In the genomic region with DNA sequence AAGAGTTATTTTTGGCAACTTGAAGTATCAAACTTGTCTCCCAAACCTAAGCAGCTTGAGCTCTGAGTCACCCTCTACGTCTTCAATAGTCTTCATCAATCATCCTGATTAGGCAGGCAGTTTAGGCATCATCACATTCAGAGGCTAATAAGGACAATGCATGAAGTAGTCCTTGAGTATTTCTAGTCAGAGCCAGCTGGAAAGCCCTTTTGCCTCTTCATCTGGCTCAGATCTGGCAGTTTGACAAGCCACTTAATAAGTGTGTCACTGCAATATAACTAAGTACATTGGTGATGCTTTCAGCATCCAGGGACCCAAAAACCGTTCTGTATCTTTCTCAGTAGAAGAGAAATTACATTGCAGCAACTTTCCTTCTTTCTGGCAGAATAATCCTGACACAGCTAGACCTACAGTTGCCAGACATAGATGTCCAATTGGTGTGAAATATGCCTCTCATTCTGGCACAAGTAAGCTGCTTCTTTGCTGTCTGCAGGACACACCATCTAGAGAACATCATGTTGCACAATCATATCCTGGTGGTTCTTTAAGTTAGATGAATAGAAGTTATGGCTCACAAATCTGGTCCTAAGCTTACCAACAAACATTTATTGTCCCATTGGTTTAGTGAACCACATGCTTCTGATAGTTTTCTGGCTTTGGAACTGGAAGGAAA, we compare ENCODE assay signal across 12 mouse cellular contexts.
"Had no signal": no experiment of that assay in that cellular context is flagged by ENCODE, and none has a peak within 500 bp of the region (broad histone marks: within the 10 kb centered on the region; RNA-seq: fewer than 3 reads in every experiment).

No protein-coding gene starts in this region.

- H3K36me3 ChIP-seq: liver, embryonic 13.5 days; midbrain, embryonic 13.5 days; neural tube, embryonic 12.5 days had no signal

- H3K27ac ChIP-seq: left cerebral cortex, adult 2 months; liver, embryonic 13.5 days; midbrain, embryonic 13.5 days; neural tube, embryonic 12.5 days had no signal

- H3K4me3 ChIP-seq: left cerebral cortex, adult 2 months; liver, embryonic 13.5 days; midbrain, embryonic 13.5 days; neural tube, embryonic 12.5 days had no signal

- H3K4me2 ChIP-seq: liver, embryonic 13.5 days; midbrain, embryonic 13.5 days; neural tube, embryonic 12.5 days had no signal

- H3K4me1 ChIP-seq: liver, embryonic 13.5 days; midbrain, embryonic 13.5 days; neural tube, embryonic 12.5 days had no signal

- H3K9me3 ChIP-seq: liver, embryonic 13.5 days; midbrain, embryonic 13.5 days; neural tube, embryonic 12.5 days had no signal

- ATAC-seq: intestine, embryonic 16.5 days; liver, postnatal 0 days; midbrain, embryonic 13.5 days had no signal

- H3K9ac ChIP-seq: liver, embryonic 13.5 days; liver, postnatal 0 days; midbrain, embryonic 13.5 days; neural tube, embryonic 12.5 days had no signal

- DNase-seq: kidney, adult 2 months; kidney, postnatal 25 days; liver; liver, embryonic 13.5 days; liver, postnatal 0 days; spleen, adult 18-20 months; thymus, adult 2 months; thymus, postnatal 25 days had no signal

- H3K27me3 ChIP-seq: liver, embryonic 13.5 days; midbrain, embryonic 13.5 days; neural tube, embryonic 12.5 days had no signal
